Mouse (Mus musculus) hindbrain, embryonic 16.5 days (tissue): ENCODE data around the gene Actn4. TPM values are rescaled to one million over a fixed set of nuclear protein-coding genes. Genes with fewer than 3 reads are reported as not detected.
A peak's percentile ranks its signal among the peaks of the same experiment; 100 is the strongest.

Source experiments
- ATAC-seq: fragments of 200-750 bp; cut with Nextera tagmentation; 2 replicates; pipeline ENCODE4 v1.8.0; 2017; ENCODE audit warnings: moderate TSS enrichment, moderate library complexity
- H3K27ac ChIP-seq: fragments of 300-500 bp; sonication (generic); 2 replicates; pipeline ENCODE4 v1.5.1; 2014; ENCODE audit warnings: low read depth, mild to moderate bottlenecking, control low read depth, low read length, moderate library complexity
- H3K27me3 ChIP-seq: fragments of 300-500 bp; sonication (generic); replicated peaks from 2 replicates; pipeline ENCODE4 v1.6.1; 2014; ENCODE audit warnings: low read length; ENCODE audit not compliant: control insufficient read depth, insufficient read depth
- H3K36me3 ChIP-seq: fragments of 300-500 bp; sonication (generic); 2 replicates; pipeline ENCODE4 v1.6.1; 2014; ENCODE audit warnings: mild to moderate bottlenecking, low read length, moderate library complexity, mixed read lengths; ENCODE audit not compliant: control insufficient read depth, insufficient read depth
- H3K4me1 ChIP-seq: fragments of 300-500 bp; sonication (generic); 2 replicates; pipeline ENCODE4 v1.6.1; 2014; ENCODE audit warnings: low read depth, low read length; ENCODE audit not compliant: control insufficient read depth, insufficient read depth
- H3K4me2 ChIP-seq: fragments of 300-500 bp; sonication (generic); 2 replicates; pipeline ENCODE4 v1.6.1; 2014; ENCODE audit warnings: mild to moderate bottlenecking, low read length, control low read depth, moderate library complexity
- H3K4me3 ChIP-seq: fragments of 300-500 bp; sonication (generic); 2 replicates; pipeline ENCODE4 v1.5.1; 2014; ENCODE audit warnings: mild to moderate bottlenecking, low read length, control low read depth, moderate library complexity
- H3K9ac ChIP-seq: fragments of 300-500 bp; sonication (generic); 2 replicates; pipeline ENCODE4 v1.6.1; 2014; ENCODE audit warnings: low read depth, mild to moderate bottlenecking, control low read depth, low read length, moderate library complexity
- H3K9me3 ChIP-seq: fragments of 300-500 bp; sonication (generic); 2 replicates; pipeline ENCODE4 v1.6.1; 2014; ENCODE audit warnings: mild to moderate bottlenecking, low read length, moderate library complexity; ENCODE audit not compliant: control insufficient read depth
- WGBS: fragments of 180-500 bp; shearing (Covaris S2); extraction: QIAGEN DNeasy Blood & Tissue Kit; methylation state at CpG from one replicate; pipeline ENCODE4 v1.1.7; 2014; 5-methylcytosine and 5-hydroxymethylcytosine counted together
- polyA plus RNA-seq: library from polyadenylated mRNA; unstranded; fragments of >200 nt; fragmentation: Nextera tagmentation; extraction: Ambion mirVana; gene quantifications from 2 replicates; pipeline ENCODE4 v1.2.1, GENCODE M21; 2015

Gene Actn4
- polyA plus RNA-seq, 1 experiment from 2014 or later, result 146 TPM

- Histone ChIP-seq H3K27ac (peak overlapping the region; percentile 20), H3K9ac (no peak overlapping the region)
- 61% methylated on average over 4 of the region's 4 CpGs for WGBS
Measured at GRCm38 (mm10) chr7:28922606-28923005, 39.5 kb downstream of the Actn4 start.

GRCm38 (mm10) chr7:28921722-28922465 is 40.2 kb downstream of the Actn4 start:
- no peaks in the 10 kb centered on the region for H3K9me3 ChIP-seq
- no peak overlapping the region for H3K9ac ChIP-seq
- no peak for ATAC-seq
- H3K4me3 ChIP-seq, result no peak overlapping the region
- H3K4me2 ChIP-seq, result no peak overlapping the region
- no peaks in the 10 kb centered on the region for H3K27me3 ChIP-seq
- H3K4me1 ChIP-seq, result peaks cover 52% of the 10 kb centered on the region
- H3K36me3 ChIP-seq, result 0 out of 2 replicates have a peak, but pooled peaks cover 6% of the 10 kb centered on the region
- WGBS, result 74% methylated on average over 8 of the region's 8 CpGs
- peak overlapping the region; percentile 37; the same call in 1 of the 2 replicates for H3K27ac ChIP-seq

More at GRCm38 (mm10) chr7:28922606-28923005, 39.5 kb downstream of the Actn4 start:
- no peak for ATAC-seq
- H3K36me3 ChIP-seq, result 0 out of 2 replicates have a peak, but pooled peaks cover 6% of the 10 kb centered on the region
- H3K4me3 ChIP-seq, result no peak overlapping the region
- no peaks in the 10 kb centered on the region for H3K27me3 ChIP-seq
- peaks cover 48% of the 10 kb centered on the region for H3K4me1 ChIP-seq
- H3K9me3 ChIP-seq, result no peaks in the 10 kb centered on the region
- H3K4me2 ChIP-seq, result no peak overlapping the region

DNA sequence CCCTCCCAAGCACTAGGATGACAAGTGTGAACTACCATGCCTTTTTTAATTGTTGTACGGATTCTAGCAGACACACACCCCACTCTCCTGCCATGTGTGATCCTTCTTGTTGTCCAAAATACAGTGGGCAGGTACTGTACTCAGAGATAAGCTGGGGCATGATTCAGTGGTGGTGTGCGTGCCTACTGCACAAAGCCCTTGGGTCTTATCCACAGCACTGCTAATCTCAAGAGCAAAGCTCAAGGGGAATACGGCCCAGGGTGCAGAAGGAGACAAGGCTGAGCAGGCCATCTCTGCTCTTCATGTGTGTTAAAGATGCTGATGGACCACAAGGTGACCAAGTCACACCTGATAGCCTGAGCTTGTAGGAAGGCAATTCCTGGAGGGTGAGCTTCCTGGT is 41.0 kb downstream of the Actn4 start:
- no peak overlapping the region for H3K9ac ChIP-seq
- H3K4me2 ChIP-seq, result no peak overlapping the region
- ATAC-seq, result no peak
- H3K4me3 ChIP-seq, result no peak overlapping the region
- H3K9me3 ChIP-seq, result no peaks in the 10 kb centered on the region
- H3K27ac ChIP-seq, result no peak overlapping the region
- 0 out of 2 replicates have a peak, but pooled peaks cover 6% of the 10 kb centered on the region for H3K36me3 ChIP-seq
- WGBS, result 92% methylated on average over 3 of the region's 3 CpGs
- H3K4me1 ChIP-seq, result peaks cover 52% of the 10 kb centered on the region
- no peaks in the 10 kb centered on the region for H3K27me3 ChIP-seq

GRCm38 (mm10) chr7:28919815-28920214 is 42.3 kb downstream of the Actn4 start:
- no peaks in the 10 kb centered on the region for H3K9me3 ChIP-seq
- H3K4me1 ChIP-seq, result peaks cover 51% of the 10 kb centered on the region
- H3K27me3 ChIP-seq, result no peaks in the 10 kb centered on the region
- peak; percentile 64 for ATAC-seq
- peak overlapping the region; percentile 30; the same call in 1 of the 2 replicates for H3K27ac ChIP-seq
- no peak overlapping the region for H3K4me3 ChIP-seq
- WGBS, result 30% methylated on average over 6 of the region's 6 CpGs
- H3K4me2 ChIP-seq, result no peak overlapping the region
- H3K36me3 ChIP-seq, result peaks cover 8% of the 10 kb centered on the region
- no peak overlapping the region for H3K9ac ChIP-seq

GRCm38 (mm10) chr7:28918540-28918939 is 43.6 kb downstream of the Actn4 start:
- Histone ChIP-seq H3K4me1 (peaks cover 40% of the 10 kb centered on the region), H3K9ac (no peak overlapping the region), H3K36me3 (peaks cover 12% of the 10 kb centered on the region), H3K4me2 (no peak overlapping the region), H3K27ac (peak overlapping the region; percentile 63), H3K4me3 (no peak overlapping the region), H3K27me3 (no peaks in the 10 kb centered on the region), H3K9me3 (no peaks in the 10 kb centered on the region)
- ATAC-seq, result no peak
- WGBS, result 72% methylated on average over 8 of the region's 8 CpGs

GRCm38 (mm10) chr7:28917503-28918426 is 44.4 kb downstream of the Actn4 start:
- 63% methylated on average over 10 of the region's 10 CpGs for WGBS
- Histone ChIP-seq H3K4me3 (no peak overlapping the region), H3K4me2 (no peak overlapping the region), H3K9me3 (no peaks in the 10 kb centered on the region), H3K9ac (no peak overlapping the region), H3K27me3 (no peaks in the 10 kb centered on the region), H3K36me3 (peaks cover 19% of the 10 kb centered on the region), H3K4me1 (peaks cover 32% of the 10 kb centered on the region), H3K27ac (peak overlapping the region; percentile 63)
- peak; percentile 70 for ATAC-seq

DNA sequence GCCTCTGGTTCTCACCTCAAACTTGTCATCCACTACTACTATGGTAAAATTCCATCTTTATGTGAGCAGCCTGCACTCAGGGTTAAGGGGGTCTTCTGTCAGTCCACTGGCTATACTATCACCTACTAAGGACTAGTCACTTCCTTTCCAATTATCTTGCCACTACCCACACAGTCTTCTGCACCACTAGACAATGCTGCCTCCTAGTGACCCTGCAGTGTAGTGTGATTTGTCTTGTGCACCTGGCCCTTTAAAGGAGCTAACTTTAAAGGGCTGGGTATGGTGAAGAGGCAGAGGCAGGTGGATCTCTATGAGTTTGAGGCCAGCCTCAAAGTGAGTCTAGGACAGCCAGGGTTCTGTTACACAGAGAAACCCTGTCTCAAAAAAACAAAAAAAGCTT is 45.6 kb downstream of the Actn4 start:
- no peak overlapping the region for H3K27ac ChIP-seq
- H3K9me3 ChIP-seq, result no peaks in the 10 kb centered on the region
- H3K27me3 ChIP-seq, result no peaks in the 10 kb centered on the region
- no peak for ATAC-seq
- no peak overlapping the region for H3K4me3 ChIP-seq
- no peak overlapping the region for H3K4me2 ChIP-seq
- peaks cover 27% of the 10 kb centered on the region for H3K36me3 ChIP-seq
- peaks cover 27% of the 10 kb centered on the region for H3K4me1 ChIP-seq
- H3K9ac ChIP-seq, result no peak overlapping the region

- peaks cover 7% of the 10 kb centered on the region for H3K4me1 ChIP-seq
- H3K27ac ChIP-seq, result no peak overlapping the region
- 85% methylated on average over 11 of the region's 11 CpGs for WGBS
- H3K27me3 ChIP-seq, result no peaks in the 10 kb centered on the region
- no peak for ATAC-seq
- no peaks in the 10 kb centered on the region for H3K9me3 ChIP-seq
- no peak overlapping the region for H3K4me3 ChIP-seq
- H3K4me2 ChIP-seq, result no peak overlapping the region
- peaks cover 40% of the 10 kb centered on the region for H3K36me3 ChIP-seq
- no peak overlapping the region for H3K9ac ChIP-seq
Measured at GRCm38 (mm10) chr7:28913171-28913570, 49.0 kb downstream of the Actn4 start.

GRCm38 (mm10) chr7:28911632-28912031 is 50.5 kb downstream of the Actn4 start:
- Histone ChIP-seq H3K27ac (no peak overlapping the region), H3K36me3 (peaks cover 47% of the 10 kb centered on the region), H3K9me3 (no peaks in the 10 kb centered on the region), H3K27me3 (no peaks in the 10 kb centered on the region), H3K4me1 (no peaks in the 10 kb centered on the region), H3K4me2 (no peak overlapping the region), H3K4me3 (no peak overlapping the region), H3K9ac (no peak overlapping the region)
- WGBS, result 76% methylated on average over 4 of the region's 4 CpGs
- ATAC-seq, result 0 out of 2 replicates have a peak, but pooled peaks have one; percentile 20
